Mouse (Mus musculus) limb, embryonic 11.5 days (tissue): Measurements from ENCODE around the gene Rrp12. TPM values are rescaled to one million over a fixed set of nuclear protein-coding genes. Genes with fewer than 3 reads are reported as not detected.
A peak's percentile ranks its signal among the peaks of the same experiment; 100 is the strongest.

ENCODE experiments used
- ATAC-seq: fragments of 200-750 bp; cut with Nextera tagmentation; 2 replicates; pipeline ENCODE4 v1.8.0; 2017; ENCODE audit warnings: low read depth; ENCODE audit not compliant: insufficient number of reproducible peaks, low FRiP score, low TSS enrichment
- DNase-seq: peaks from one replicate; pipeline ENCODE4 v3.0.0-alpha.2; 2015; ENCODE audit warnings: low spot score
- H3K27ac ChIP-seq: fragments of 300-500 bp; sonication (generic); replicated peaks from 2 replicates; pipeline ENCODE4 v1.5.1; 2014; ENCODE audit warnings: low read depth, mild to moderate bottlenecking, low read length
- H3K27me3 ChIP-seq: fragments of 300-500 bp; sonication (generic); 2 replicates; pipeline ENCODE4 v1.6.1; 2014; ENCODE audit warnings: mild to moderate bottlenecking, low read length, mixed read lengths; ENCODE audit not compliant: control insufficient read depth, insufficient read depth
- H3K36me3 ChIP-seq: fragments of 300-500 bp; sonication (generic); 2 replicates; pipeline ENCODE4 v1.6.1; 2014; ENCODE audit warnings: mild to moderate bottlenecking, low read length, moderate library complexity, mixed read lengths; ENCODE audit not compliant: control insufficient read depth, insufficient read depth
- H3K4me1 ChIP-seq: fragments of 300-500 bp; sonication (generic); 2 replicates; pipeline ENCODE4 v1.6.1; 2014; ENCODE audit warnings: low read length, mixed read lengths; ENCODE audit not compliant: control insufficient read depth, insufficient read depth
- H3K4me2 ChIP-seq: fragments of 300-500 bp; sonication (generic); 2 replicates; pipeline ENCODE4 v1.6.1; 2014; ENCODE audit warnings: low read depth, mild to moderate bottlenecking, moderate library complexity; ENCODE audit not compliant: severe bottlenecking
- H3K4me3 ChIP-seq: fragments of 300-500 bp; sonication (generic); 2 replicates; pipeline ENCODE4 v1.5.1; 2014; ENCODE audit warnings: low read depth, low read length
- H3K9ac ChIP-seq: fragments of 300-500 bp; sonication (generic); 2 replicates; pipeline ENCODE4 v1.6.1; 2014; ENCODE audit warnings: mild to moderate bottlenecking, low read length
- H3K9me3 ChIP-seq: fragments of 300-500 bp; sonication (generic); 2 replicates; pipeline ENCODE4 v1.6.1; 2016; ENCODE audit warnings: low read length; ENCODE audit not compliant: control insufficient read depth
- WGBS: fragments of 180-500 bp; shearing (Covaris S2); extraction: QIAGEN DNeasy Blood & Tissue Kit; methylation state at CpG from one replicate; pipeline ENCODE4 v1.1.7; 2014; 5-methylcytosine and 5-hydroxymethylcytosine counted together
- polyA plus RNA-seq: library from polyadenylated mRNA; unstranded; fragments of >200 nt; fragmentation: Nextera tagmentation; extraction: Ambion mirVana; gene quantifications from 2 replicates; pipeline ENCODE4 v1.2.1, GENCODE M21; 2014

The Rrp12 gene
- polyA plus RNA-seq, 1 experiment from 2014 or later: 16.1 TPM

DNA sequence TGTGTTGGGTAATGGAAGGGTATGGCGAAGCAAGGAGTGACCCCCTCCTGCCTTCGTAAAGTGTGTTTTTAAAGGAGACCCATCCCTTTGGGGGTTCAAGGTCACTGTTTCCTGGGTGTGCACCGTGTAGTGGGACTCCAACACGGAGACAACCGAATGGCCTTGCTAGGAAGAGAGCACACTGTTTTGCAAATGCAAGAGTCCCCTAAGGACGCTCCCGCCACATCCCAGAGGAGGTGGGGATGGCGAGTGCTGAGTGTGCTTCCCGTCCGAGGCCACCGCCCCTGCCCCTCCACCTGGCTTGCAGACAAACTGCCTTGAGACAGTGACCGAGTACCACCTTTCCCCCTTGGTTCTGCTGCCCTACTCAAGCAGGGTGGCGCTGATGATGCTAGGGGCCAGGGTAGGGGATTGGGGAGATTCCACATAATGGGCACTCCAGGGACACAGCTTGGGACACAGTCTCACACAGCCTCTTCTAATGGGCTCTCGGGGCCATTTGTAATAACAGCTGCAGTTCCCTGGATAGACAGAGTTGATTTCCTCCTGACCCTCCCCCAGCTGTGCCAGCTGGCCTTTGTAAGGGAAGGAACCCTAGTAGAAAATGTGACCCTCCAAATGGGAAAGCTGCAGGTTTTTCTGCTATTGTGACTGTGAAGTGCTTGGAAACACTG lies 64.1 kb downstream of the Rrp12 start:
- Histone ChIP-seq H3K4me1 (peaks cover 11% of the 10 kb centered on the region), H3K4me3 (0 out of 2 replicates have a peak overlapping the region, but pooled peaks have one; percentile 69), H3K9ac (no peak overlapping the region), H3K9me3 (no peaks in the 10 kb centered on the region), H3K27me3 (peaks cover 19% of the 10 kb centered on the region), H3K27ac (no peak overlapping the region), H3K36me3 (no peaks in the 10 kb centered on the region), H3K4me2 (peak overlapping the region; percentile 99)
- DNase-seq (peak; percentile 45), ATAC-seq (no peak)
- WGBS: 4% methylated on average over 14 of the region's 14 CpGs

DNA sequence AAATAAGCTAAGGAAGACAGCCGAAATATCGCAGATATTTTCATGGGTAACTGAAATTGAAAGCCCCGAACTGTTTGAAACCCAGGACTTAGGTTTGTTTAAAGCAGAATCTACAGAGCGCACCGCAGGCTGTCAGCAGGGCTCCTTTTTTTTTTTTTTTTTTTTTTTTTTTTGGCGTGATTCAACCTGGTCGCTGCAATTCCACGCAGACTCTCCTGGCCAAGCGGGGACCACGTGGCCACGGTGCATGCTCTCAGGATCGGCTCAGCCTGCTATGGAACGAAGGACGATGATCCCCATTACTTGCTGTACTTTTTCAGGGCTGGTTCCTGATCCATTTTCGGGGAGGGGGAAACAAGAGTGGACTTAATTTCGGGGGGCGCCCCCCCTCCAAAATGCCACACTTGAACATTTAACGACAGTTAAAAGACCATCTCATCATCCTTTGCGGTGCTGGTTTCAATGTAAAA lies 64.8 kb downstream of the Rrp12 start:
- Histone ChIP-seq H3K36me3 (no peaks in the 10 kb centered on the region), H3K9me3 (no peaks in the 10 kb centered on the region), H3K9ac (peak overlapping the region; percentile 79; the same call in 1 of the 2 replicates), H3K4me1 (peaks cover 11% of the 10 kb centered on the region), H3K27me3 (peaks cover 19% of the 10 kb centered on the region), H3K4me2 (peak overlapping the region; percentile 99), H3K27ac (no peak overlapping the region), H3K4me3 (peak overlapping the region; percentile 69)
- WGBS: 1% methylated on average over 19 of the region's 19 CpGs
- no peak for ATAC-seq
- peak; percentile 57 for DNase-seq

DNA sequence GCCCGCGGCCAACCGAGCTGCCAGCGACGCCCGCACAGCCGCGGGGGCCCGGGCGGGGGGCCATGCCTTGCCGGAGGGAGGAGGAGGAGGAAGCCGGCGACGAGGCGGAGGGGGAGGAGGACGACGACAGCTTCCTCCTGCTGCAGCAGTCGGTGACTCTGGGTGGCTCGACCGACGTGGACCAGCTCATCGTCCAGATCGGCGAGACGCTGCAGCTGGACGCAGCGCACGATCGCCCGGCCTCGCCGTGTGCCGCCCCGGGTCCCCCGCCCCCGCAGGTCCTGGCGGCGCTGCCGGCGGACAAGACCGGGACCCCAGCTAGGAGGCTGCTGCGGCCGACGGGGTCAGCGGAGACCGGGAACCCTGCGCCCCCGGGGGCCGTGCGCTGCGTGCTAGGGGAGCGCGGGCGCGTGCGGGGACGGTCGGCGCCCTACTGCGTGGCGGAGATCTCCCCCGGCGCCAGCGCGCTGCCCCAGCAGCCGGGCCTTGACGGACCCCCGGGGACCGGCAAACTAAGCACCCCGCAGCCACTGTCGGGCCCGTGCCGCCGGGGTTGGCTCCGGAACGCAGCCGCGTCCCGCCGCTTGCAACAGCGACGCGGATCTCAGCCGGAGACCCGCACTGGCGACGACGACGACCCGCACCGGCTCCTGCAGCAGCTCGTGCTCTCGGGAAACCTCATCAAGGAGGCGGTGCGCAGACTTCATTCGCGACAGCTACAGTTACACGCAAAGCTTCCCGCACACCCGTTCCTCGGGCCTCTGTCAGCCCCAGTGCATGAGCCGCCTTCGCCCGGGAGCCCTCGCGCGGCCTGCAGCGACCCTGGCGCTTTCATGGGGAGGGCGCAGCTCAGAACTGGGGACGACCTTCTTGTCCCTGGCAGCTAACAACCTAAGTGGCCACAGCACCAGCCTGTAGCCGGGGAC lies 65.6 kb downstream of the Rrp12 start:
- Histone ChIP-seq H3K36me3 (no peaks in the 10 kb centered on the region), H3K9me3 (no peaks in the 10 kb centered on the region), H3K4me2 (peak overlapping the region; percentile 99), H3K27me3 (peaks cover 19% of the 10 kb centered on the region), H3K9ac (peak overlapping the region; percentile 79), H3K4me3 (peak overlapping the region; percentile 69), H3K27ac (peak overlapping the region; percentile 8; the same call in 1 of the 2 replicates), H3K4me1 (peaks cover 11% of the 10 kb centered on the region)
- DNase-seq (peak; percentile 72), ATAC-seq (peak; percentile 67)
- WGBS: under 1% methylated on average over 93 of the region's 112 CpGs

- peak within 1 kb of the TSS; percentile 80; the same call in 1 of the 2 replicates for H3K27ac ChIP-seq
- under 1% methylated on average over 36 of the region's 39 CpGs for WGBS
- peak within 1 kb of the TSS; percentile 79 for H3K9ac ChIP-seq
- peaks cover 19% of the 10 kb centered on the region for H3K27me3 ChIP-seq
- peak; percentile 90 for ATAC-seq
- H3K4me1 ChIP-seq: peaks cover 11% of the 10 kb centered on the region
- H3K36me3 ChIP-seq: no peaks in the 10 kb centered on the region
- H3K4me3 ChIP-seq: peak within 1 kb of the TSS; percentile 69
- H3K9me3 ChIP-seq: no peaks in the 10 kb centered on the region
- peak within 1 kb of the TSS; percentile 99 for H3K4me2 ChIP-seq
- DNase-seq: peak; percentile 95
Observed at GRCm38 (mm10) chr19:41829381-41830105, 66.4 kb downstream of the Rrp12 start, which contains the start of gene Frat1. Frat1 (plus strand) TSS chr19:41829970.

DNA sequence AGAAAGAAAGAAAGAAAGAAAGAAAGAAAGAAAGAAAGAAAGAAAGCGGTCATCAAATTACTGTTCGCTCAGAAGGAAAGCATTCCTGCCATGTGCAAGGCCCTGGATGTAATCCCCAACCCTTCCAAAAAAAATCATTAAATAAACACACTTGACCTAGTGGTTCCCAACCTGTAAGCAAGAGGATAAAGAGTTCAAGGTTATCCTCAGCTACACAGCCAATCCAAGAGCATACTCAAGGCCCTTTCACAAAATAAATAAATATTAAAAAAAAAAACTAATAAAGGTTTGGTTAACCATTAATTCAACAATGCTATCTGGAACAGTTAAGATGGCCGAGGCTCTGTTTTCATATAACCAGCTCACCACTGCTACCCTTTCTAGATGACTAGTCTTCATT lies 67.0 kb downstream of the Rrp12 start:
- Histone ChIP-seq H3K4me2 (peak overlapping the region; percentile 99; the same call in 1 of the 2 replicates), H3K9me3 (no peaks in the 10 kb centered on the region), H3K27ac (no peak overlapping the region), H3K4me3 (0 out of 2 replicates have a peak overlapping the region, but pooled peaks have one; percentile 69), H3K9ac (no peak overlapping the region), H3K4me1 (peaks cover 11% of the 10 kb centered on the region), H3K36me3 (no peaks in the 10 kb centered on the region), H3K27me3 (peaks cover 19% of the 10 kb centered on the region)
- DNase-seq: no peak
- 77% methylated on average over 3 of the region's 3 CpGs for WGBS
- ATAC-seq: no peak

DNA sequence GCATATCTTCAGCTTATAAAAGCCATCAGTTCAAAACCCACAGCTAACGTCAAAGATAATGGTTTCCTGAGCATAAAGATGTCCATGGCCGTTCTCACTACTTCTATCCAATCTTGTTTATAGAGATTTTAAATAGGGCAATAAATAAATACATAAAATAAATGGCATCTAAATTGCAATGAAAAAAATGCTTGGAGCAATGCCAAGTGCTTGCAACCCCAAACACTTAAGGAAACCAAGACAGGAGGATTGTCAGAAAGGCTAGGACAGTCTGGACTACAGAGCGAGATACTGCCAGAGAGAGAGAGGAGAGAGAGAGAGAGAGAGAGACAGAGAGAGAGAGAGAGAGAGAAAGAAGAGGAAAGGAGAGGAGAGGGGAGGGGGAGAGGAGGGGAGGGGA lies 69.4 kb downstream of the Rrp12 start:
- Histone ChIP-seq H3K9ac (no peak overlapping the region), H3K4me3 (no peak overlapping the region), H3K27me3 (peaks cover 8% of the 10 kb centered on the region), H3K9me3 (no peaks in the 10 kb centered on the region), H3K4me2 (no peak overlapping the region), H3K36me3 (no peaks in the 10 kb centered on the region), H3K4me1 (0 out of 2 replicates have a peak, but pooled peaks cover 6% of the 10 kb centered on the region), H3K27ac (no peak overlapping the region)
- 77% methylated on average over 3 of the region's 3 CpGs for WGBS
- ATAC-seq (no peak), DNase-seq (no peak)

DNA sequence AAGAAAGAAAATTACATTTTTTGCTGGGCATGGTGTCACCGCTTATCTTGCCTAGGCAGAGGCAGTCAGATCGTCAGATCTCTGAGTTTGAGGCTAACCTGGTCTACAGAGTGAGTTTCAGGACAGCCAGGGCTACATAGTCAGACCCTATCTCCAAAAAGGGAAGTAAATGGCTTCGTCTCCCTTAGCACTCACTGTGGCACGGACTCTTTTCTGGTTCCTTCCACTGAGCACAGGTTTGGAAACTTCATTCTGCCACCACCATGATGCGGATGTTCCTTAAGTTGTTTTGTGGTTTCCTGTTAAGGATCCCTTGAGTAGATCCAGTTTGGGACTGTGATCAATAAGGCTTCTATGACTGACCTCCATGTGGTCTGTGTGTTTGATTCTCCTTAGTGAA lies 71.0 kb downstream of the Rrp12 start:
- no peak overlapping the region for H3K4me2 ChIP-seq
- no peaks in the 10 kb centered on the region for H3K9me3 ChIP-seq
- H3K36me3 ChIP-seq: no peaks in the 10 kb centered on the region
- no peaks in the 10 kb centered on the region for H3K27me3 ChIP-seq
- WGBS: 85% methylated on average over 5 of the region's 5 CpGs
- no peak for DNase-seq
- H3K9ac ChIP-seq: no peak overlapping the region
- H3K27ac ChIP-seq: no peak overlapping the region
- ATAC-seq: no peak
- no peak overlapping the region for H3K4me3 ChIP-seq
- no peaks in the 10 kb centered on the region for H3K4me1 ChIP-seq

DNA sequence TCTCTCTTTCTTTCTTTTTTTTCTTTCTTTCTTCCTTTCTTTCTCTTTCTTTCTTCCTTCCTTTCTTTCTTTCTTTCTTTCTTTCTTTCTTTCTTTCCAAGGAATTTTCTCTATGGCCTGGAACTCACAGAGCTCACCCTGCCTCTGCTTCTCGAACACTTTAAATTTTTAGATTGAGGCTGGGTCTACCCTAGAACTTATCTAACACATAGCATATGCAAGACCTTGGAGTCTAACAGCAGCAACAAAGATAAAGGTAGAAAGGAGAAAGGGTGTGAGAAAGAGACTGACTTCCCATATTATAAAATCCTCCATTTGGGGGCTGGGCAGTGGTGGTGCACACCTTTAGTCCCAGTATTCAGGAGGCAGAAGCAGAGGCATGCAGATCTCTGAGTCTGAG lies 73.4 kb downstream of the Rrp12 start:
- no peaks in the 10 kb centered on the region for H3K4me1 ChIP-seq
- H3K9me3 ChIP-seq: no peaks in the 10 kb centered on the region
- H3K9ac ChIP-seq: no peak overlapping the region
- no peak overlapping the region for H3K4me2 ChIP-seq
- 93% methylated on average over 1 of the region's 1 CpGs for WGBS
- no peak for ATAC-seq
- no peak overlapping the region for H3K4me3 ChIP-seq
- H3K36me3 ChIP-seq: no peaks in the 10 kb centered on the region
- no peaks in the 10 kb centered on the region for H3K27me3 ChIP-seq
- no peak for DNase-seq
- no peak overlapping the region for H3K27ac ChIP-seq
